Comparison of ENCODE assay signal across 8 mouse cellular contexts in the genomic region with DNA sequence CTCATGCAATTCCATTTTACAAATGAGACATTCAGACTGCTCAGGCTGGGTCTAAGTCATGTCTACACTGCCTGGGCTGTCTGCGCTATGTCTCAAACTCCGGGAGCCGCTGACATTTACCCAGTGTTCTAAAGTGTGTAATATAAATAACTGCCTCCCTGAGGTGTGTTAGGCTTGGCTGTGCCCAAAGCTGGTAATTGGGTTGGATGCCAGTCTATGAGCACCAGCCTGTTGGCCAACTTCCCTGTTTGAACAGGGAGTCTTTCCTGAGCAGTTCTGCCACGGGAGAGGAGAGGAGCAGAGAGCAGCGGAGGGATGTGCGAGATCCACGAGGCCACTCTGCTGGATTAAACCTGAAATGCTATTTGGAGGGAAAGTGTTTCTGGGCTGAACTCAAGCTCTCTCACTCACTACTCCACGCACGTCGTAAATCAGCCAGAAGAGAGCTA.
DNase-seq lines count a peak whose midpoint lies in the region; ATAC-seq lines count a peak whose summit lies in the region.

No protein-coding gene starts in this region.

- H3K36me3 ChIP-seq in kidney, embryonic 16.5 days (ENCODE audit: insufficient read depth, low read length) = no peaks in the 10 kb centered on the region

- H3K27ac ChIP-seq in kidney, embryonic 16.5 days (ENCODE audit: low read length) = no peak overlapping the region

- peak; percentile 11 to 12 for DNase-seq in frontal cortex, postnatal 36 days (ENCODE audit: low spot score in 2 of 2)
- no peak for DNase-seq in frontal cortex, postnatal 14 days (ENCODE audit: low spot score in 2 of 2)
- peak; percentile 14 for DNase-seq in cerebellum, adult 8-10 months
- peak; percentile 88 to 91 for DNase-seq in heart, postnatal 10 days
- peak; percentile 46 for DNase-seq in lung, postnatal 36 days
- no peak for DNase-seq in retina, embryonic 14.5 days (ENCODE audit: low spot score)

- H3K27me3 ChIP-seq in kidney, embryonic 16.5 days (ENCODE audit: insufficient read depth, low read length) = no peaks in the 10 kb centered on the region

- no peak for ATAC-seq in kidney, embryonic 16.5 days (ENCODE audit: low FRiP score, low TSS enrichment)
- no peak for ATAC-seq in erythroblast, adult 5-6 weeks (replicated peaks; ENCODE audit: low FRiP score, poor library complexity, severe bottlenecking)

- no peaks in the 10 kb centered on the region for H3K9me3 ChIP-seq in kidney, embryonic 16.5 days (ENCODE audit: low read length)

- no peak overlapping the region for H3K9ac ChIP-seq in kidney, embryonic 16.5 days (replicated peaks; ENCODE audit: low read length)

- no peak overlapping the region for H3K4me3 ChIP-seq in kidney, embryonic 16.5 days (ENCODE audit: low read length)

- no peak overlapping the region for H3K4me2 ChIP-seq in kidney, embryonic 16.5 days (replicated peaks; ENCODE audit: low read depth, low read length)

- H3K4me1 ChIP-seq in kidney, embryonic 16.5 days (ENCODE audit: insufficient read depth, low read length) = peaks cover 6% of the 10 kb centered on the region

- intact Hi-C loops in heart, postnatal 10 days (cut with DNase I) = no loop called here

- WGBS in kidney, embryonic 16.5 days = 75% methylated on average over 10 of the region's 10 CpGs

Comparison
In these comparisons a context has a peak if more than half of its experiments do, and no peak if none do; other contexts are left out.
1. DNase-seq: peak in frontal cortex, postnatal 36 days (2 of 2), cerebellum, adult 8-10 months (single experiment), heart, postnatal 10 days (2 of 2) and lung, postnatal 36 days (single experiment); none in frontal cortex, postnatal 14 days (0 of 2) and retina, embryonic 14.5 days (single experiment).